17 mouse cellular contexts compared by ENCODE assay signal in genomic region chr12:86990755-86991110, GRCm38 (mm10). TPM values are rescaled to one million over a fixed set of nuclear protein-coding genes. Genes with fewer than 3 reads are reported as not detected.
DNase-seq lines count a peak whose midpoint lies in the region; ATAC-seq lines count a peak whose summit lies in the region.
"Had no signal": no experiment of that assay in that cellular context is flagged by ENCODE, and none has a peak within 500 bp of the region (broad histone marks: within the 10 kb centered on the region; RNA-seq: fewer than 3 reads in every experiment).

No protein-coding gene starts in this region.

- H3K4me1 ChIP-seq in heart, embryonic 10.5 days = peaks cover 16% of the 10 kb centered on the region
- peaks cover 12% of the 10 kb centered on the region; the same call in 1 of the 2 replicates for H3K4me1 ChIP-seq in embryonic facial prominence, embryonic 12.5 days
- H3K4me1 ChIP-seq in hindbrain, embryonic 11.5 days (replicated peaks; ENCODE audit: control insufficient read depth, insufficient read depth, low read length) = peaks cover 6% of the 10 kb centered on the region
- H3K4me1 ChIP-seq in midbrain, embryonic 14.5 days (ENCODE audit: control insufficient read depth, insufficient read depth, low read length) = peaks cover 23% of the 10 kb centered on the region; the same call in 1 of the 2 replicates

- ATAC-seq in embryonic facial prominence, embryonic 12.5 days (ENCODE audit: insufficient number of reproducible peaks, insufficient read depth, low FRiP score, low TSS enrichment) = no peak
- no peak for ATAC-seq in hindbrain, embryonic 11.5 days (ENCODE audit: low FRiP score)
- no peak for ATAC-seq in midbrain, embryonic 14.5 days (ENCODE audit: low FRiP score, low TSS enrichment)
- ATAC-seq in megakaryocyte, adult 5-6 weeks (ENCODE audit: poor library complexity, severe bottlenecking) = no peak
- no peak for ATAC-seq in erythroid progenitor cell, adult 5-6 weeks (replicated peaks; ENCODE audit: low FRiP score, poor library complexity, severe bottlenecking)
- ATAC-seq: activated CD4-positive, CD25-positive, alpha-beta regulatory T cell, adult 4 months had no signal

- WGBS in heart, embryonic 10.5 days = 33% methylated on average over 2 of the region's 2 CpGs
- WGBS in embryonic facial prominence, embryonic 12.5 days = 38% methylated on average over 2 of the region's 2 CpGs
- WGBS in hindbrain, embryonic 11.5 days = 42% methylated on average over 2 of the region's 2 CpGs
- WGBS in midbrain, embryonic 14.5 days = 35% methylated on average over 2 of the region's 2 CpGs

- H3K9ac ChIP-seq in embryonic facial prominence, embryonic 12.5 days = no peak overlapping the region
- H3K9ac ChIP-seq in hindbrain, embryonic 11.5 days (ENCODE audit: low read depth, low read length) = peak overlapping the region; percentile 70; the same call in 1 of the 2 replicates
- peak overlapping the region; percentile 77 for H3K9ac ChIP-seq in midbrain, embryonic 14.5 days (replicated peaks; ENCODE audit: low read length)
- H3K9ac ChIP-seq: embryonic facial prominence, embryonic 15.5 days; heart, embryonic 15.5 days; lung, embryonic 14.5 days had no signal

- no peak for DNase-seq in heart, embryonic 10.5 days (ENCODE audit: low spot score)
- DNase-seq in heart, adult 18-20 months = no peak
- no peak for DNase-seq in hindbrain, embryonic 11.5 days (ENCODE audit: low spot score)
- DNase-seq in midbrain, embryonic 14.5 days = no peak
- no peak for DNase-seq in spleen, adult 12 weeks (ENCODE audit: low spot score)
- DNase-seq: kidney, adult 11 months; retina, postnatal 1 day had no signal

- peak overlapping the region; percentile 50 for H3K4me2 ChIP-seq in embryonic facial prominence, embryonic 12.5 days (replicated peaks)
- H3K4me2 ChIP-seq in hindbrain, embryonic 11.5 days (replicated peaks; ENCODE audit: low read depth, low read length) = peak overlapping the region; percentile 82
- H3K4me2 ChIP-seq in midbrain, embryonic 14.5 days (ENCODE audit: low read length) = peak overlapping the region; percentile 88

- H3K27me3 ChIP-seq in heart, embryonic 10.5 days (ENCODE audit: insufficient read depth, poor library complexity, severe bottlenecking) = peaks cover 83% of the 10 kb centered on the region
- peaks cover 66% of the 10 kb centered on the region for H3K27me3 ChIP-seq in embryonic facial prominence, embryonic 12.5 days
- peaks cover 41% of the 10 kb centered on the region for H3K27me3 ChIP-seq in hindbrain, embryonic 11.5 days (ENCODE audit: control insufficient read depth, insufficient read depth, low read length)
- peaks cover 36% of the 10 kb centered on the region for H3K27me3 ChIP-seq in midbrain, embryonic 14.5 days (ENCODE audit: control insufficient read depth, insufficient read depth, low read length)

- H3K4me3 ChIP-seq in heart, embryonic 10.5 days = peak overlapping the region; percentile 43; the same call in 1 of the 2 replicates
- H3K4me3 ChIP-seq in embryonic facial prominence, embryonic 12.5 days = no peak overlapping the region; the same call in 1 of the 2 replicates
- H3K4me3 ChIP-seq in hindbrain, embryonic 11.5 days (ENCODE audit: low read depth, low read length) = peak overlapping the region; percentile 53
- H3K4me3 ChIP-seq in midbrain, embryonic 14.5 days (replicated peaks; ENCODE audit: low read depth, low read length) = peak overlapping the region; percentile 59

- H3K9me3 ChIP-seq in heart, embryonic 10.5 days = no peaks in the 10 kb centered on the region
- H3K9me3 ChIP-seq in embryonic facial prominence, embryonic 12.5 days = no peaks in the 10 kb centered on the region
- H3K9me3 ChIP-seq in hindbrain, embryonic 11.5 days (ENCODE audit: control insufficient read depth, low read length) = no peaks in the 10 kb centered on the region
- no peaks in the 10 kb centered on the region for H3K9me3 ChIP-seq in midbrain, embryonic 14.5 days (ENCODE audit: control insufficient read depth, low read length)
- H3K9me3 ChIP-seq: embryonic facial prominence, embryonic 15.5 days; heart, embryonic 15.5 days had no signal

- no peak overlapping the region for H3K27ac ChIP-seq in heart, embryonic 10.5 days
- no peak overlapping the region for H3K27ac ChIP-seq in embryonic facial prominence, embryonic 12.5 days
- no peak overlapping the region for H3K27ac ChIP-seq in hindbrain, embryonic 11.5 days (ENCODE audit: low read depth, low read length)
- H3K27ac ChIP-seq in midbrain, embryonic 14.5 days (replicated peaks; ENCODE audit: low read depth, low read length) = peak overlapping the region; percentile 60; the same call in 1 of the 2 replicates
- H3K27ac ChIP-seq: embryonic facial prominence, embryonic 15.5 days; heart, embryonic 15.5 days had no signal

- no peaks in the 10 kb centered on the region for H3K36me3 ChIP-seq in heart, embryonic 10.5 days
- no peaks in the 10 kb centered on the region for H3K36me3 ChIP-seq in embryonic facial prominence, embryonic 12.5 days
- no peaks in the 10 kb centered on the region for H3K36me3 ChIP-seq in hindbrain, embryonic 11.5 days (ENCODE audit: control insufficient read depth, insufficient read depth, low read length)
- H3K36me3 ChIP-seq in midbrain, embryonic 14.5 days (ENCODE audit: control insufficient read depth, insufficient read depth, low read length) = no peaks in the 10 kb centered on the region
- H3K36me3 ChIP-seq: embryonic facial prominence, embryonic 15.5 days; heart, embryonic 15.5 days had no signal

RNA-seq across cellular contexts. Expression of gene Zdhhc22, which starts 0.5 kb away (rescaled TPM):
- polyA plus RNA-seq in heart, embryonic 10.5 days (2016; fragmentation: Nextera tagmentation; extraction: Ambion mirVana) = not detected in 2 replicates
- not detected for total RNA-seq in heart, adult 18-20 months (2021)
- polyA plus RNA-seq in embryonic facial prominence, embryonic 12.5 days (2016; fragmentation: Nextera tagmentation; extraction: Ambion mirVana) = 3.2 and 3.9 TPM in 2 replicates
- 0.82 and 0.89 TPM in 2 replicates for polyA plus RNA-seq in hindbrain, embryonic 11.5 days (2014; fragmentation: Nextera tagmentation; extraction: Ambion mirVana)
- polyA plus RNA-seq in midbrain, embryonic 14.5 days (2014; fragmentation: Nextera tagmentation; extraction: Ambion mirVana) = 9.0 and 10.7 TPM in 2 replicates
- not detected in 2 replicates for total RNA-seq in megakaryocyte, adult 5-6 weeks (2015)
- not detected in 2 replicates for total RNA-seq in megakaryocyte, adult 5-6 weeks (2017)
- not detected in 2 replicates for total RNA-seq in erythroid progenitor cell, adult 5-6 weeks (2015; ENCODE audit: low replicate concordance)
- total RNA-seq in erythroid progenitor cell, adult 5-6 weeks (2017; ENCODE audit: low replicate concordance) = not detected in 2 replicates
- total RNA-seq: gastrocnemius, adult 8-10 months had no signal
- polyA plus RNA-seq: heart, embryonic 15.5 days; lung, embryonic 14.5 days; urinary bladder, adult 2 months had no signal

RNA-seq across cellular contexts. Expression of gene Tmem63c, which starts 30.4 kb away (rescaled TPM):
- 0.10 TPM in 1 of 2 replicates, not detected in the other for polyA plus RNA-seq in heart, embryonic 10.5 days (2016; fragmentation: Nextera tagmentation; extraction: Ambion mirVana)
- under 1 TPM; 0.08 to 0.12 TPM for total RNA-seq in heart, adult 18-20 months (2021)
- 0.26 and 0.76 TPM in 2 replicates for polyA plus RNA-seq in embryonic facial prominence, embryonic 12.5 days (2016; fragmentation: Nextera tagmentation; extraction: Ambion mirVana)
- 0.66 and 1.4 TPM in 2 replicates for polyA plus RNA-seq in hindbrain, embryonic 11.5 days (2014; fragmentation: Nextera tagmentation; extraction: Ambion mirVana)
- polyA plus RNA-seq in midbrain, embryonic 14.5 days (2014; fragmentation: Nextera tagmentation; extraction: Ambion mirVana) = 9.1 and 13.5 TPM in 2 replicates
- not detected in 2 replicates for total RNA-seq in megakaryocyte, adult 5-6 weeks (2015)
- not detected in 2 replicates for total RNA-seq in megakaryocyte, adult 5-6 weeks (2017)
- total RNA-seq in erythroid progenitor cell, adult 5-6 weeks (2015; ENCODE audit: low replicate concordance) = not detected in 2 replicates
- 0.53 TPM in 1 of 2 replicates, not detected in the other for total RNA-seq in erythroid progenitor cell, adult 5-6 weeks (2017; ENCODE audit: low replicate concordance)
- polyA plus RNA-seq: limb, embryonic 11.5 days; lung, embryonic 14.5 days had no signal

RNA-seq across cellular contexts. Expression of gene Cipc, which starts 43.9 kb away (rescaled TPM):
- polyA plus RNA-seq in heart, embryonic 10.5 days (2016; fragmentation: Nextera tagmentation; extraction: Ambion mirVana) = 26.7 and 33.8 TPM in 2 replicates
- total RNA-seq in heart, adult 18-20 months (2021) = 10 to 100 TPM; 37.1 to 40.8 TPM
- polyA plus RNA-seq in embryonic facial prominence, embryonic 12.5 days (2016; fragmentation: Nextera tagmentation; extraction: Ambion mirVana) = 29.2 and 31.9 TPM in 2 replicates
- polyA plus RNA-seq in hindbrain, embryonic 11.5 days (2014; fragmentation: Nextera tagmentation; extraction: Ambion mirVana) = 32.2 and 39.5 TPM in 2 replicates
- 42.5 and 61.0 TPM in 2 replicates for polyA plus RNA-seq in midbrain, embryonic 14.5 days (2014; fragmentation: Nextera tagmentation; extraction: Ambion mirVana)
- total RNA-seq in megakaryocyte, adult 5-6 weeks (2015) = 12.0 and 12.9 TPM in 2 replicates
- total RNA-seq in megakaryocyte, adult 5-6 weeks (2017) = 8.9 and 11.0 TPM in 2 replicates
- 8.6 and 9.2 TPM in 2 replicates for total RNA-seq in erythroid progenitor cell, adult 5-6 weeks (2015; ENCODE audit: low replicate concordance)
- total RNA-seq in erythroid progenitor cell, adult 5-6 weeks (2017; ENCODE audit: low replicate concordance) = 5.8 and 16.4 TPM in 2 replicates
